Mouse (Mus musculus) small intestine, adult 2 months (tissue): ENCODE measurements around the gene Cfdp1.

Experiments used
- CTCF ChIP-seq: fragments of 200-500 bp; IDR thresholded peaks from 2 replicates; pipeline ENCODE4 v1.5.1; 2012; ENCODE audit warnings: low read depth, mild to moderate bottlenecking, control low read depth, inconsistent platforms, low read length, moderate library complexity, mixed read lengths; ENCODE audit not compliant: insufficient replicate concordance, insufficient read length; ENCODE audit errors: extremely low read depth
- POLR2A ChIP-seq: fragments of 200-500 bp; IDR thresholded peaks from 2 replicates; pipeline ENCODE4 v1.6.1; 2012; ENCODE audit warnings: low read depth, mild to moderate bottlenecking, control low read depth, inconsistent platforms, low read length, moderate library complexity

DNA sequence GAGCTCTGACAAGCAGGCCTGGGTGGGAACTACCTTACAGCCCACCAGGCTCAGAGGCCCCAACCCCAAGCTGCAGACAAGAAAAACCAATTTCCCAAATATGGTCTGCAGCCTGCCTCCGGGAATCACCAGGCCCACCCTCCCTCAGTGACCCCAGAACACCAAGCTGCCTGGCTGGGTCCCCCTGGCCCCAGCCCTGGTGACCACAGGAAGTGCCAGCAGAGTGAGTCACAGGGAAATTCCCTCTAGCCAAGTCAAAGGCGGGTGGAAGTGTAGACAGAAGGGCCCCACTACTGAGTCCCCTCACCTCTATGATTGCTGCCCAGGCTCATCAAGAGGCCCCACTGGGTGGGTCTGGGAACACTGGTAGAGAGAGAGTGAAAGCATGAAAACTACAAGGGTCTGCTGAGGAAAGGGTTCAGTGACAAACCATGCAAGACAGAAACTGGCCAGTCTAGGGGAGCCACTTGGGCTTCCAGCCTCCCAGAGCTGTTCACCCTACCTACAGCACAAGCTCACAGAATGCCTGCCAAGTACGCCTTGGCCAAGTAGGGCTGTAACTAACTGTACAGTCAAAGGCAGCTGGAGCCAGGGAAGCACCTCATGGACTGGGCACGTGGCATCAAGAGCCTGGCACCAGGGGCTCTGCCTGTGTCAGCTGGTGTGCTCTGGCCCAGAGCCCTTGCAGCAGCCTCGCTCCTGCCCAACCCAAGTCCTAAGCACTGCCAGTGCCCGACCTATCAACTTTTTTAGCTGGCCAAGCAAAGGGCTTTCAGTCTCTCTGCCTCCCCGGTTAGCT lies 127.8 kb downstream of the Cfdp1 start:
- no peak for TF ChIP-seq CTCF
- TF ChIP-seq POLR2A, result no peak
